Mouse (Mus musculus) megakaryocyte, embryonic 14.5 days (primary cell): Measurements from ENCODE around the gene Foxa2. TPM values are rescaled to one million over a fixed set of nuclear protein-coding genes. Genes with fewer than 3 reads are reported as not detected.

ENCODE experiments used
- H3K27me3 ChIP-seq: replicated peaks from 2 replicates; pipeline ENCODE3; 2012; ENCODE audit warnings: inconsistent platforms
- H3K36me3 ChIP-seq: replicated peaks from 2 replicates; pipeline ENCODE3; 2012; ENCODE audit warnings: low read length, inconsistent platforms, mixed read lengths
- H3K4me1 ChIP-seq: 2 replicates; pipeline ENCODE4 v1.6.1; 2012; ENCODE audit warnings: inconsistent platforms
- H3K4me3 ChIP-seq: replicated peaks from 2 replicates; pipeline ENCODE3; 2012; ENCODE audit warnings: moderate library complexity, mild to moderate bottlenecking, inconsistent platforms
- H3K9me3 ChIP-seq: 2 replicates; pipeline ENCODE4 v1.6.1; 2012; ENCODE audit warnings: inconsistent platforms
- FLI1 ChIP-seq: IDR thresholded peaks from 2 replicates; pipeline ENCODE4 v1.6.1; 2012; ENCODE audit warnings: low read length, inconsistent platforms, mixed read lengths
- GATA1 ChIP-seq: IDR thresholded peaks from 3 replicates; pipeline ENCODE4 v1.6.1; 2012; ENCODE audit warnings: mixed read lengths, low read length, inconsistent platforms, borderline replicate concordance
- polyA plus RNA-seq: library from polyadenylated mRNA; stranded (reverse); fragments of >175 nt; gene quantifications from 2 replicates; pipeline ENCODE4 v1.2.3, GENCODE M21; 2012; ENCODE audit warnings: low replicate concordance; ENCODE audit not compliant: insufficient read depth

Gene Foxa2
- not detected in 2 replicates for polyA plus RNA-seq

GRCm38 (mm10) chr2:148046799-148047165 is at the start of gene Foxa2:
Gene Foxa2 (minus strand): TSS chr2:148046969.
- no peak for TF ChIP-seq GATA1
- peak within 1 kb of the TSS; percentile 78 for H3K4me3 ChIP-seq
- H3K27me3 ChIP-seq, result peaks cover 93% of the 10 kb centered on the region
- no peaks in the 10 kb centered on the region for H3K36me3 ChIP-seq
- peaks cover 24% of the 10 kb centered on the region for H3K9me3 ChIP-seq
- H3K4me1 ChIP-seq, result peaks cover 38% of the 10 kb centered on the region

DNA sequence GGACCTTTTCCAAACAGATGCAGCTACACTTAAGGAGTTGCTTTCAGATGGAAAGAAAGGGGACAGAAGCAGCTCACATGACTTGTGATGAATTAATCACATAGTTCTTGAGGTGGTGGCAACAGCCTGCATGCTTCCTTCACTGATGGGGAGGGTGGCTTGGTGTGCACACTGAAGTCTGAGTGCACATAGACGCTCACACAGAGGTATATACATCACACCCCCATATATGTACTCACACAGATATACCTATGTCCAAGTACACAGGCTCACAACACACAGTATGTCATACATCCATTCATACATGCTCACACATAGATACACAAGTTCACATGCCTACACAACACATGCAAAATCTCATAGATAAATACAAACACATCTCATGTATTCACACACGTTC is 45.3 kb upstream of the Foxa2 start:
- no peak for TF ChIP-seq FLI1
- TF ChIP-seq GATA1, result no peak
- Histone ChIP-seq H3K4me3 (no peak overlapping the region), H3K36me3 (no peaks in the 10 kb centered on the region), H3K4me1 (no peaks in the 10 kb centered on the region), H3K27me3 (peaks cover 2% of the 10 kb centered on the region), H3K9me3 (no peaks in the 10 kb centered on the region)

- H3K9me3 ChIP-seq, result no peaks in the 10 kb centered on the region
- TF ChIP-seq FLI1 (no peak), GATA1 (no peak)
- peaks cover 2% of the 10 kb centered on the region for H3K27me3 ChIP-seq
- no peak overlapping the region for H3K4me3 ChIP-seq
- H3K4me1 ChIP-seq, result no peaks in the 10 kb centered on the region
- no peaks in the 10 kb centered on the region for H3K36me3 ChIP-seq
These were observed 44.9 kb upstream of the Foxa2 start for GRCm38 (mm10) chr2:148091657-148092056.

- no peak overlapping the region for H3K4me3 ChIP-seq
- peaks cover 2% of the 10 kb centered on the region for H3K27me3 ChIP-seq
- H3K9me3 ChIP-seq, result no peaks in the 10 kb centered on the region
- TF ChIP-seq FLI1 (no peak), GATA1 (no peak)
- H3K36me3 ChIP-seq, result no peaks in the 10 kb centered on the region
- no peaks in the 10 kb centered on the region for H3K4me1 ChIP-seq
These were observed 43.3 kb upstream of the Foxa2 start for GRCm38 (mm10) chr2:148090071-148090470.

- Histone ChIP-seq H3K9me3 (no peaks in the 10 kb centered on the region), H3K4me3 (no peak overlapping the region), H3K4me1 (no peaks in the 10 kb centered on the region), H3K27me3 (no peaks in the 10 kb centered on the region), H3K36me3 (no peaks in the 10 kb centered on the region)
- TF ChIP-seq GATA1 (no peak), FLI1 (no peak)
These were observed 38.8 kb upstream of the Foxa2 start for GRCm38 (mm10) chr2:148085529-148085928.

DNA sequence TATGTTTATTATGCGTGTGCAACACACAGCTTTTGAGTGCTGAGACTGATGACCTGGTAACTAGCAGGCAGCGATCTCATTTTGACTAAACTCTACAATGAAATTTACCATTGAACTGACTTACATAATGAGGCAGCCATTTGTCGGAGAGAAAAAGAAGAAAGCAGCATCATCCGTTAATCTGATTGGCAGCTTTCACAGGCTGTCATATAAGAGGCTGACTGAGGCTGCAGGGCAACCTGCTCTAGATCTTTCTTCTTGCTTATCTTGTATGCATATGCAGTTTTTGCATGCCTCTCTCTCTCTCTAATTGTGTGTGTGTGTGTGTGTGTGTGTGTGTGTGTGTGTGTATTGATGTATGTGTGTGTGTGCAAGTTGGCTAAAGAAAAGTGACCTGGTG is 38.4 kb upstream of the Foxa2 start:
- Histone ChIP-seq H3K27me3 (no peaks in the 10 kb centered on the region), H3K9me3 (no peaks in the 10 kb centered on the region), H3K36me3 (no peaks in the 10 kb centered on the region), H3K4me3 (no peak overlapping the region), H3K4me1 (no peaks in the 10 kb centered on the region)
- no peak for TF ChIP-seq FLI1
- TF ChIP-seq GATA1, result no peak

DNA sequence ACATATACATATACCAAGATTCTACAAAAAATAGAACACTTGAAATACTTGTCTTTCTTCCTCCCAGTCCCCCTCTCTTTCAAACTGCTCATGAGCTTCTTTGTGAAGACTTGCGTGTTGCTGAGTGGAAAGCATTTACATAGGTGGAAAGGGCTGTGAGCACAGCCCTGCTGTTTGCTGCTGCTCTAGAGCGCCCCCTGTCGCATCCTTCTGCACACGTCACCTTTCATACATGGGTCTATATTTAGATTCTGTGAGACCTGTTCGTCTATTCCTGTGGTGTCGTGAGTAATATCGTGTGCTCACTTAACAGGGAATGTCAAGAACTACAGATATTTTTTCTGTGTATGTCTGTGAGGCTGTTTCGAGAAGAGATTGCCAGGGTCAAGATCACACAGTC is 35.5 kb upstream of the Foxa2 start:
- Histone ChIP-seq H3K9me3 (no peaks in the 10 kb centered on the region), H3K4me3 (no peak overlapping the region), H3K36me3 (no peaks in the 10 kb centered on the region), H3K27me3 (no peaks in the 10 kb centered on the region), H3K4me1 (no peaks in the 10 kb centered on the region)
- TF ChIP-seq GATA1 (no peak), FLI1 (no peak)

DNA sequence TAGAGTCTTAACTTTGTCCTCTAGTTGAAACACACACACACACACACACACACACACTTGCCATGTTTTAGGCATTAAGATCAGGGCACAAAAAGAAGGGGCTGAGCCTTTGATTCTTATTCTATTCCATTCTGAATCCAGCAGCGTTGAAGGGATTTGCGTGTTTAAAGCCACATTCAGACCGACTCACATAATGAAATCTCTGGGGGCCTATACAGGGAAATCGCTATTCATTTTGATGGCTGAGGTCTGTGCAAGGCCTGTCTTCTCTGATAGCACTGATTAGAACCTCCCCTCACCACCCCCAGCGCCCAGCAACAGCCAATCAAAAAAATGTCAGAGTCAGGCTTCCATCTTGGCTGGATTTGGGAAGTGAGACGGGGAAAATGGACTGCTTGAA is 13.9 kb upstream of the Foxa2 start:
- no peak overlapping the region for H3K4me3 ChIP-seq
- no peaks in the 10 kb centered on the region for H3K9me3 ChIP-seq
- H3K4me1 ChIP-seq, result no peaks in the 10 kb centered on the region
- peaks cover 2% of the 10 kb centered on the region for H3K27me3 ChIP-seq
- H3K36me3 ChIP-seq, result no peaks in the 10 kb centered on the region
- TF ChIP-seq GATA1, result no peak
- no peak for TF ChIP-seq FLI1

DNA sequence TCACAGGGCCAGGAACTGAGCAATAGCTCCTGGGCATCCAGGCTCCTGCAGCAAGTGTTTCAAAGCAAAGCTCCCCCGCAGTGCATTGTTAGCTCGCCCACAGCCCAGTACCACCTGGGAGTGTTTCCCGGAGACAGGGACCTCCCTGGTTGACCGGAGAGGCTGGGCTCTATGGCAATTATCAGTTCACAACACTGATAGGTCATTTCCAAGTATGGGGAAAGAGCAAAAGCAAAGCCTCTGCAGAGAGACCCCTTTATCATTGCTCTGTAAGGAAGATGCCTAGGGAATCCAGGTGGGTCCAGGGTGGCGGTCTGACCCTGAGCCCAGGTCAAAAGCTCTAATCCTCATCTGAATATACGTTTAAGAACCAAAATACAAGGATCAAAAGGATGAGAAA is 6.6 kb upstream of the Foxa2 start:
- Histone ChIP-seq H3K4me3 (no peak overlapping the region), H3K4me1 (peaks cover 4% of the 10 kb centered on the region), H3K9me3 (no peaks in the 10 kb centered on the region), H3K27me3 (peaks cover 50% of the 10 kb centered on the region), H3K36me3 (no peaks in the 10 kb centered on the region)
- no peak for TF ChIP-seq GATA1
- no peak for TF ChIP-seq FLI1

GRCm38 (mm10) chr2:148048484-148049129 is 1.8 kb upstream of the Foxa2 start:
- no peak for TF ChIP-seq GATA1
- TF ChIP-seq FLI1, result no peak
- no peaks in the 10 kb centered on the region for H3K36me3 ChIP-seq
- peak overlapping the region; percentile 50 for H3K4me3 ChIP-seq
- H3K4me1 ChIP-seq, result peaks cover 38% of the 10 kb centered on the region
- peaks cover 20% of the 10 kb centered on the region for H3K9me3 ChIP-seq
- H3K27me3 ChIP-seq, result peaks cover 90% of the 10 kb centered on the region

DNA sequence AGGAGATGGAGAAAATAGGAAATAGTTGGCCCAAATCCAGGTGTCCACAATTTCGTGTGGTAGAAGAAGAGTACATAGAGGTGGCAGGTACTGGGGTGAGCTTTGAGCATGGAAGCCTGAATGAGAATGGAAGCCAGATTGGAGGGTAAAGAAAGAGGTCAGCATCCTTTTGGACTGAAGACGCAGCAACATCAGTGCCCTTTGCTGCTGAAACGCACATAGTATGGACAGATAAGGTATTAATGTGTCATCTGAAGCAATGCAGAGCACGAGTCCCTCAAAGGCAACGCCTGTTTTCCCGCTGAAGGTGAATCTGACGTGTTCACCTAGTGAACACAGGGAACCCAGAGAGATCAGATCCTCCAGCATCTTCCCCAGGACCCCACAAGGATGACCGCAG is 842 bp upstream of the Foxa2 start:
- no peak overlapping the region for H3K4me3 ChIP-seq
- TF ChIP-seq FLI1 (no peak), GATA1 (no peak)
- H3K9me3 ChIP-seq, result peaks cover 24% of the 10 kb centered on the region
- H3K27me3 ChIP-seq, result peaks cover 90% of the 10 kb centered on the region
- peaks cover 38% of the 10 kb centered on the region for H3K4me1 ChIP-seq
- H3K36me3 ChIP-seq, result no peaks in the 10 kb centered on the region
